Mouse (Mus musculus): ENCODE results near the gene Rnaseh2b.

- TF ChIP-seq CTCF (IDR thresholded peaks at IDR 0.05; ENCODE audit: low read depth) (no peak), EP300 (IDR thresholded peaks at IDR 0.05; ENCODE audit: low read depth) (no peak)
Observed at GRCm38 (mm10) chr14:62292166-62292487, 262 bp upstream of the Rnaseh2b start.

Measured in liver, embryonic 14.5 days (tissue).